Mouse (Mus musculus) heart, embryonic 16.5 days (tissue): ENCODE data around the gene Tctn1. TPM values are rescaled to one million over a fixed set of nuclear protein-coding genes. Genes with fewer than 3 reads are reported as not detected.
A peak's percentile ranks its signal among the peaks of the same experiment; 100 is the strongest.

Experiments used
- ATAC-seq: fragments of 200-750 bp; cut with Nextera tagmentation; replicated peaks from 2 replicates; pipeline ENCODE4 v1.8.0; 2017; ENCODE audit warnings: moderate number of reproducible peaks; ENCODE audit not compliant: insufficient read depth, low FRiP score; ENCODE audit errors: extremely low read depth
- H3K27ac ChIP-seq: fragments of 300-500 bp; sonication (generic); 2 replicates; pipeline ENCODE4 v1.5.1; 2014; ENCODE audit warnings: mild to moderate bottlenecking, low read length, control low read depth, moderate library complexity
- H3K27me3 ChIP-seq: fragments of 300-500 bp; sonication (generic); 2 replicates; pipeline ENCODE4 v1.6.1; 2014; ENCODE audit warnings: low read length, mixed read lengths; ENCODE audit not compliant: control insufficient read depth, insufficient read depth
- H3K36me3 ChIP-seq: fragments of 300-500 bp; sonication (generic); 2 replicates; pipeline ENCODE4 v1.6.1; 2014; ENCODE audit not compliant: control insufficient read depth, insufficient read depth
- H3K4me1 ChIP-seq: fragments of 300-500 bp; sonication (generic); 2 replicates; pipeline ENCODE4 v1.6.1; 2014; ENCODE audit warnings: low read length, mixed read lengths; ENCODE audit not compliant: control insufficient read depth, insufficient read depth
- H3K4me2 ChIP-seq: fragments of 300-500 bp; sonication (generic); 2 replicates; pipeline ENCODE4 v1.6.1; 2014; ENCODE audit warnings: low read depth, mild to moderate bottlenecking, control low read depth, low read length
- H3K4me3 ChIP-seq: fragments of 300-500 bp; sonication (generic); 2 replicates; pipeline ENCODE4 v1.5.1; 2014; ENCODE audit warnings: mild to moderate bottlenecking, control low read depth, low read length
- H3K9ac ChIP-seq: fragments of 300-500 bp; sonication (generic); 2 replicates; pipeline ENCODE4 v1.6.1; 2014; ENCODE audit warnings: low read length, control low read depth
- H3K9me3 ChIP-seq: fragments of 300-500 bp; sonication (generic); replicated peaks from 2 replicates; pipeline ENCODE4 v1.6.1; 2016; ENCODE audit warnings: low read length; ENCODE audit not compliant: control insufficient read depth
- WGBS: fragments of 180-500 bp; shearing (Covaris S2); extraction: QIAGEN DNeasy Blood & Tissue Kit; methylation state at CpG from one replicate; pipeline ENCODE4 v1.1.7; 2014; 5-methylcytosine and 5-hydroxymethylcytosine counted together
- polyA plus RNA-seq: library from polyadenylated mRNA; unstranded; fragments of >200 nt; fragmentation: Nextera tagmentation; extraction: Ambion mirVana; gene quantifications from 2 replicates; pipeline ENCODE4 v1.2.1, GENCODE M21; 2015

Tctn1 gene
- polyA plus RNA-seq, 1 experiment from 2014 or later: 2.9 TPM

DNA sequence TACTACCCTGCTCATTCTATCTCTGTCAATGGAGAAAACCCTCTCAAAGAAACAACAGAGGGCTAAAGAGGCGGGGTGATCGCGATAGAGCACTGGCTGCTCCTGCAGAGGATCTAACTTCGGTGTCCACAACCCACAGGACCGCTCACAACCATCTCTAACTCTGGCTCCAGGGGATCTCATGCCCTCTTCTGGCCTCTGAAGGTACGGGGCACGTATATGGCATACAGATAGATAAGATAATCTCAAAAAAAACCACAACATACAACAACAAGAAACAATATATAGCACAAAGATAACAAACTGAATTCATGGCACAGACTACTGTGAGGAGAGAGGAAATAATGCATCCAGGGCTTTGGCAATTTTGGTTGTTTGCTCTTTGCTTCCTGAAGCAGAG lies 2.2 kb downstream of the Tctn1 start:
- H3K36me3 ChIP-seq: peaks cover 6% of the 10 kb centered on the region
- WGBS: 53% methylated on average over 7 of the region's 7 CpGs
- no peak for ATAC-seq
- H3K4me2 ChIP-seq: no peak overlapping the region
- no peaks in the 10 kb centered on the region for H3K9me3 ChIP-seq
- H3K9ac ChIP-seq: no peak overlapping the region
- no peak overlapping the region for H3K27ac ChIP-seq
- no peak overlapping the region for H3K4me3 ChIP-seq
- H3K27me3 ChIP-seq: no peaks in the 10 kb centered on the region
- peaks cover 13% of the 10 kb centered on the region for H3K4me1 ChIP-seq

DNA sequence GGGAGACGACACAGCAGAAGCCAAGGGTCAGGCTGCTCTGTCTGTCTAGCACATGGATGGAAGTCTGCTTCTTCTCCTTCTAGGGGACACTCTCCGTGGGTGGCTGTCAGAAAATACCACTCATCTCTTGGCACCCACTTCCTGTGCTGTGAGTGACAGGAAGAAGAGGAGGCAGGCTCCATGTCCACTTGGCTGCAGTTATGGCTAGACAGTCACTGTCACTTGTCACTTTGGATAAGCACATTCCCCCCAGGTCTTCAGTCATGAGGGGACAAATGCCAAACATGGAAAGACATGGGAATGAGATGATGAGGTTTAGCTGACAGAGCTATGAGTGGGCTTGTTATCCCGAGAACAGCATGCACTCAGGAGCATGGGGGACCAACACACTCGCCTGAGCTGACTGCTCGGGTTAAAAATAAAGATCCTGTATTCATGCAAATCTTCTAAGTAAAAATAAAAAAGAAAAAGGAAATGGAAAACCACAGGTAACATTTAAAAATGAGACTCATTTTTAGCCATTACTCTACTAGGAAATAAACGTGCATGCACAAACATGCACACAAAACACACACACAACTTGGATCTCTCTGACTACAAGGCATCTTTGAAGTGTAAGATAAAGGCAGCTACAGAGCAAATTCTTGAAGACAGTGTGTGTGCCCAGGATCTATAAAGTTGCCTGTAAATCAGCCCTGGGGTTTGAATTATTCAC lies 6.1 kb downstream of the Tctn1 start:
- Histone ChIP-seq H3K4me1 (peaks cover 2% of the 10 kb centered on the region; the same call in 1 of the 2 replicates), H3K27me3 (no peaks in the 10 kb centered on the region), H3K4me2 (no peak overlapping the region), H3K36me3 (peaks cover 28% of the 10 kb centered on the region), H3K9me3 (no peaks in the 10 kb centered on the region), H3K9ac (no peak overlapping the region), H3K4me3 (no peak overlapping the region), H3K27ac (no peak overlapping the region)
- WGBS: 50% methylated on average over 6 of the region's 6 CpGs
- no peak for ATAC-seq

DNA sequence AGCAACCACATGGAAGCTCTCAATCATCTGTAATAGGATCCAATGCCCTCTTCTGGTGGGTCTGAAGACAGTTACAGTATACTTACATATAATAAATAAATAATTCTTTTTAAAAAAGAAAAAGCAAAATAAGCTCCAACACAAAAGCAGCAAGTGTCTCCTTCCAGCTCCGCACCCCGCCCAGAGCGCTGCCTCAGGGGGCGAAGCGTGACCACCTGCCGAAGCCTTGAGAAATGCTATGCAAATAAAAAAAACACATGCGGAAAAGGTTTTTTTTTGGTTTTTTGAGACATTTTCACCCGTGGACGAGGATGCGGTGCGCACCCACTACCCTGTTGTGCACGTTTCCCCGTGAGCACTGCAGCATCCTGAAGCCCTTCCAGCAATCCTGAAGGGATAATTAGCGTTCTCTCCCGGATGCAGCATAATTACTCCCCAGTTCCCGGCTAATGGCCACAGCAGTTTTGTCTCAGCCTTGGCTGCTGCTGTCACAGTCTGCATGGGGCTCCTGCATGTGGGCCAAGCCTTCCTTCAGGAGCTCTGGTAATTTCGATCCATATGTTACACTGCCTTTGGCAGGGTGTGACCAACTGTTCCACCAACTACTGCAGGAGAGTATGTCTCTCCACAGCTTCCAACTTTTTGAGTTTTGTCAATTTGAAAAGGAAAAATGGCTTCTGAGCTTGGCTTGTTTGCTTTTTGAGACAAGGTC lies 12.2 kb downstream of the Tctn1 start:
- 92% methylated on average over 17 of the region's 17 CpGs for WGBS
- no peak for ATAC-seq

DNA sequence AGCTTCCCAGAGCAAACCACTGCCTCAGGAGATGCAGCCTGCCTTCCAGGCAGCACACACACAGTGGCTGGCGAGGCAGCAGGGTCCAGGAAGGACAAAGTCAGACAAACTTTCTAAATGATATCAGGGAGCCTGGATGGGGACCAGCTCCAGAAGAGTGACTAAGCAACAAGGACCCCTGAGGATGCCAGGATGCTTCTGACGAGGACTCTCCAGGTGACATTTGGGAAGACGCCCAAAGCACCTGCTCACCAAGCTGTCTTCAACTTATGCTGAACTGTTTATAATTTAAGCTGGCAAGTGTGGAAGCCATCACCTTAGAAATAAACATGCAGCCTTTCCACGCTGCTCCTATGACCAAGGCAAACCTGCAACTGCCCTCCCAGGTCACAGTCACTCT lies 15.0 kb downstream of the Tctn1 start:
- H3K4me1 ChIP-seq: peaks cover 7% of the 10 kb centered on the region; the same call in 1 of the 2 replicates
- H3K27ac ChIP-seq: no peak overlapping the region
- 81% methylated on average over 4 of the region's 4 CpGs for WGBS
- H3K27me3 ChIP-seq: no peaks in the 10 kb centered on the region
- H3K36me3 ChIP-seq: peaks cover 4% of the 10 kb centered on the region
- H3K9ac ChIP-seq: no peak overlapping the region
- H3K4me3 ChIP-seq: no peak overlapping the region
- H3K9me3 ChIP-seq: no peaks in the 10 kb centered on the region
- no peak for ATAC-seq
- no peak overlapping the region for H3K4me2 ChIP-seq

More for the DNA sequence above, 12.2 kb downstream of the Tctn1 start:
- H3K9me3 ChIP-seq: no peaks in the 10 kb centered on the region
- no peak overlapping the region for H3K9ac ChIP-seq
- no peaks in the 10 kb centered on the region for H3K27me3 ChIP-seq
- H3K4me2 ChIP-seq: no peak overlapping the region
- peaks cover 7% of the 10 kb centered on the region; the same call in 1 of the 2 replicates for H3K4me1 ChIP-seq
- H3K4me3 ChIP-seq: no peak overlapping the region
- H3K27ac ChIP-seq: no peak overlapping the region
- peaks cover 22% of the 10 kb centered on the region for H3K36me3 ChIP-seq

DNA sequence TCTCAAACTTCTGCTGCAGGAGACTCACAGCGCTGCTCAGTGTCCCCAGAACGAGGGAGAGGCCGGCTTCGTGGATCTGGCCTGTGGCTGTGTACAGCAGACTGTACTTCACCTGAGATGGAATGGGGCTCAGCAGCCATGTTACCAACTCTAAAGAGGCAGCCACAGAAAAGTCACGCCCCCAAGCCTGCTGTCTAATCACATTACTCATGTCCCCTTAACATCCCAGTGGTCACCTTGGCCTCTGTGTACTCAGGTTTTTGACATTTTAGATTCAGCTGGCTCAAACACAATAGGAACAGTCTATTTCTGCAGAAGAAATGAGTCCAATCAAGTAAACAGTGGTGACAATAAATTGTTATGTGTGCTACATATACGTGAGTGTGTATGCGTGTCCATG lies 16.3 kb downstream of the Tctn1 start:
- Histone ChIP-seq H3K4me2 (no peak overlapping the region), H3K9ac (no peak overlapping the region), H3K9me3 (no peaks in the 10 kb centered on the region), H3K4me1 (peaks cover 7% of the 10 kb centered on the region; the same call in 1 of the 2 replicates), H3K27ac (no peak overlapping the region), H3K27me3 (no peaks in the 10 kb centered on the region), H3K36me3 (no peaks in the 10 kb centered on the region; the same call in 1 of the 2 replicates), H3K4me3 (no peak overlapping the region)
- WGBS: 92% methylated on average over 7 of the region's 7 CpGs
- ATAC-seq: no peak

DNA sequence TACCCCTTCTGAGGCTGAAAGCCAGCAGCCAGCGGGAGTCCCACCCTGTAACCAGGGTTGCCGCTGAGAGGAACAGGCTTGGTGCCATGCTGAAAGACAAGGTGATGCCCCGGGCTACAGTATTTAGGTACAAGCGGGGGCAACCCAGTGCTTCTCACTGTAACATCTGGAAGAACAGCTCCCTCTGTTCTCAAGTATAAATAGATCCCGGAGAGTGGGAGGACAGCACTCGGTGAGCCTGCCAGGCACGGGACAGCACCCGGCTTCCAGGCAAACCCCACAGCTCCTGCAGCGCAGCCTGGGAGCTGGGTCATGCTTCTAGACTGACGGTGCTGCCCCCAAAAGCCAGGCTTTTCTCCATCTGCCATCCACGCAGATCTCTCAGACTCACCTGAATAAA lies 16.7 kb downstream of the Tctn1 start:
- H3K9me3 ChIP-seq: no peaks in the 10 kb centered on the region
- peak; percentile 64; the same call in 1 of the 2 replicates for ATAC-seq
- no peaks in the 10 kb centered on the region; the same call in 1 of the 2 replicates for H3K36me3 ChIP-seq
- H3K4me3 ChIP-seq: no peak overlapping the region
- H3K27me3 ChIP-seq: no peaks in the 10 kb centered on the region
- H3K9ac ChIP-seq: no peak overlapping the region
- H3K4me1 ChIP-seq: peaks cover 7% of the 10 kb centered on the region; the same call in 1 of the 2 replicates
- H3K4me2 ChIP-seq: no peak overlapping the region
- 59% methylated on average over 11 of the region's 11 CpGs for WGBS
- H3K27ac ChIP-seq: no peak overlapping the region

DNA sequence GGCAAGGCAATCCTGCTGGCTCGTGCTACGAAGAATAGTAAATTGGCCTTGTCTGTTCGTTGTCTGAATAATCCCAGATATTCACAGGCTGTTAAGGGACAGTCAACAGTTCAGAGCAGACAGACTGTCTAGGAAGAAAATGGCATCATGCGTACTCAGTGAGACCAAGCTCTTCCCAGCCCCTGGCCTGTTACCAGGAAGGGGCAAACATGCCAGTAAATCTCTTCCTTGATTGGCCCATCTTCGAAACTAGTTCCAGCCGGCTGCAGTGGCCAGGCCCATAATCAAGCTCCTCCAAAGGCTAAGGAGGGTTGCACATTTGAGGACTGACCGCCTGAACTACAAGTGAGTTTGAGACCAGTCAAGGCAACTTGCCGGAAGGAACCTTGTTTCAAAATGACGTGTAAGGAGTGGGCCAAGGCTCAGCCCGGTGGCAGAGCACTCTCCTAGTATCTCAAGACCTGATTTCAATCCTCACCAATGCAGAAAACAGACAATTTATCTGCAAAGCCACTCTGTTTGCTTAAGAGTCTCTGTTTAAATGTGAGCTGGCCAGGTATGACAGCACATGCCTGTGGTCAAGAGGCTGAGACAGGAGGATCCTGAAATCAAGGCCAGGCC lies 17.6 kb downstream of the Tctn1 start:
- no peak overlapping the region for H3K4me2 ChIP-seq
- no peak overlapping the region for H3K27ac ChIP-seq
- H3K4me1 ChIP-seq: peaks cover 7% of the 10 kb centered on the region; the same call in 1 of the 2 replicates
- 83% methylated on average over 10 of the region's 10 CpGs for WGBS
- H3K9ac ChIP-seq: no peak overlapping the region
- H3K27me3 ChIP-seq: no peaks in the 10 kb centered on the region
- ATAC-seq: no peak
- peaks cover 3% of the 10 kb centered on the region for H3K36me3 ChIP-seq
- no peaks in the 10 kb centered on the region for H3K9me3 ChIP-seq
- H3K4me3 ChIP-seq: no peak overlapping the region

DNA sequence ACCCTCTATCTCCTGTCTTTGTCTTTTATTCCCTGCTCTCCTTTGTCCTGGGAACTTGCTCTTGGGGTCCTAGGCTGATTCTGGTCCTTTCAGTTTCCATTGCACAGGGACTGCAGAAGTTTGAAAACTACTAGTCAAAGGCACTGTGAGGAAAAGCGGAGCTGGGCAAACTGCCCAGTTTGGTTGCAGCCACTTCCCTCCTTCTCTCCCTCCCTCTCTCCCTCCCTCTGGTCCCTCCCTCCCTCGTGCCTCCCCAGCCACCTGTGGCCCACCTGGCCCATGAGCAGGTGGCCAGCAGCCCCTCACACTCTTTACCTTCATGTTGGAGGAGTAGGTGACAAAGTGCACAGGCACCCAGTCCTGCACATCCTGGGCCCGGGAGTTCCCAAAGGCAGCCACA lies 19.1 kb downstream of the Tctn1 start:
- 63% methylated on average over 3 of the region's 3 CpGs for WGBS
- peaks cover 7% of the 10 kb centered on the region; the same call in 1 of the 2 replicates for H3K4me1 ChIP-seq
- H3K9me3 ChIP-seq: no peaks in the 10 kb centered on the region
- H3K36me3 ChIP-seq: peaks cover 3% of the 10 kb centered on the region
- ATAC-seq: no peak
- no peak overlapping the region for H3K4me2 ChIP-seq
- no peak overlapping the region for H3K4me3 ChIP-seq
- H3K27ac ChIP-seq: no peak overlapping the region
- H3K9ac ChIP-seq: no peak overlapping the region
- no peaks in the 10 kb centered on the region for H3K27me3 ChIP-seq
